Mouse (Mus musculus) c-Kit-positive CD71-positive TER-119-negative erythroid progenitor cells, embryonic 14.5 days (primary cell): ENCODE measurements around the gene Fmo2.

Source experiments
- DNase-seq: peaks from one replicate; pipeline ENCODE4 v3.0.0-alpha.2; 2013; ENCODE audit warnings: low read depth

Gene Fmo2

GRCm38 (mm10) chr1:162891980-162892451 lies 6.5 kb downstream of the Fmo2 start:
- no peak for DNase-seq

DNA sequence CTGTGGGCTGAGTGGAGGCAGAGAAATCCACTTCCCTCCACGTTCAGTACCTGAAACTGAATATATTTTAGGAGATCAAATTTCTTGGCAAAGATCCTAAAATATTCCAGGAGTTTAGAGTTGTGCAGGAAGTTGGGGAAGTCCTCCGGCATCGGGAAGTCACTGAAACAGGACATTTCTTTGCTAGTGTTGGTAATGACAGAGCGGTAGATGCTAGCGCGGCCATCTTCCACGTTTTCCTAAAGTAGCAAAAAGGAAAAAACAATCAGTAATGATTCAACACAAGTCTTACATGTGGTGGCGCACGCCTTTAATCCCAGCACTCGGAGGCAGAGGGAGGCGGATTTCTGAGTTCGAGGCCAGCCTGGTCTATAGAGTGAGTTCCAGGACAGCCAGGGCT lies 9.9 kb downstream of the Fmo2 start:
- no peak for DNase-seq

- no peak for DNase-seq
Observed at GRCm38 (mm10) chr1:162887644-162888043, 10.9 kb downstream of the Fmo2 start.

DNA sequence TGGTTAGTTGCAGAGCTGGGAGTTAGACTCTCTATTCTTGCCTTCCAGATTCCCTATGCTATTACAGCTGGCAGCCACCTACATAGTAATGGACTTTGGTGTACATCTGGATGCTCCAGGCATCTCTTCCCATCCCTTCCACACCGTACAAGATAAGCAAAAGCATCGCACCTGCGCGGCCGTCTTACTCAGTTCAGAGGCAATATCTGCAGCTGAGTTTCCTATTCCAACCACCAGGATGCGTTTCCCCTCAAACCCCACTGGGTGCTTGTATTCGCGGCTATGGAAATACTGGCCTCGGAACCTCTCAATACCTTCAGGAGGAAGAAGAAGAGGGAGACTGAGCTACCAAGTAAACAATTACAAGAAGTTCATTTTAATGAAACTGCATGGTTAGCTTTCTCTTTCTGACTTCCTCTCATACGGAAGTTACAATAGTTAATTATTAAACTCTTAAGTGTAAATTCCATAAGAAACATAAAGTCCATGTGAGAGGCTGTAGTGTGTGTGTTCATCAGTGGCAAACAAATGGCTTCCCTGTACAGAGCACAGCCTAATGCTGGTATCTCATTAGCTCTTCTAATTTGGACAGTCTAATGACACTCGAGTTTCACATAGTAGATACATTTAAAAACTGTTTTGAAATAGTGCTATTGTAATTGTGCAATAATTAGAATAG lies 12.2 kb downstream of the Fmo2 start:
- no peak for DNase-seq

DNA sequence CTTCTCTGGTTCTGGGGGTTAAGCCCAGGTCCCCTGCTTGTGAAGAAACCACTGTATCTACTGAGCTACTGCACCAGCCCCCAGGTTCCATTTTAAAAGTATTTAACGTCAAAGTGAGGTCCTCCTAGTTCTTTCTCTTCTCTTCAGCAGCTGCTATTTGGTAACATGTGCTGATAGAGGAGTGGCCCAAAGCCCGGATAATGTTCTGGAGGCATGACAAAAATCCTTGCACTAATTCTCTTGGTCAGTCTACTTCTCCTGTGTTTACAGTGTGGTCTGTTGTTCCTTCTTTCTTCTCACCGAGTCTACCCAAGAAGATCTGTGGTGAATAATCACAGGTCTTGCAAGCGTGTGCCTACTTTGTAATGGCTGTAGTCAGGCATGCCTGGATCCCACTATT lies 15.8 kb downstream of the Fmo2 start:
- no peak for DNase-seq

GRCm38 (mm10) chr1:162879595-162880369 lies 18.7 kb downstream of the Fmo2 start:
- DNase-seq: no peak

DNA sequence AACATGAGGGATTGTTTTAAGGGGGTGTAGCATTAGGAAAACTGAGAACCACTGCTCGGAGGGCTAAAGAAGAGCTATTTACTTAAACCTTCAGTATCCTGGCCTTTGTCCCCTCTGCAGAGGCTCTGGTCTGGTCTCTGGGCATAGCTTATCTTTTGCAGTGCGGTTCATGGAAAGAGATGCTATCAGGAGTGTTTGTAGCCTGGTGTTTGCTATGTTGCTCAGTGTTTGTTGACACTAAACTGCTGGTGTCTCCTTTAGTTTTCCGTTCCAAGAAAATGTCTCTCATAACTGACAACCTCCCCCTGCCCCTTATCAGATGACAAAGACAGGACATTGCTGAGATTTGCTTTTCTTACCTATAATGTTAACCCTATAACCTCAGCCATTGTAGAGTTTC lies 23.4 kb downstream of the Fmo2 start:
- DNase-seq: no peak

- no peak for DNase-seq
Observed at GRCm38 (mm10) chr1:162871701-162872311, 26.7 kb downstream of the Fmo2 start.

DNA sequence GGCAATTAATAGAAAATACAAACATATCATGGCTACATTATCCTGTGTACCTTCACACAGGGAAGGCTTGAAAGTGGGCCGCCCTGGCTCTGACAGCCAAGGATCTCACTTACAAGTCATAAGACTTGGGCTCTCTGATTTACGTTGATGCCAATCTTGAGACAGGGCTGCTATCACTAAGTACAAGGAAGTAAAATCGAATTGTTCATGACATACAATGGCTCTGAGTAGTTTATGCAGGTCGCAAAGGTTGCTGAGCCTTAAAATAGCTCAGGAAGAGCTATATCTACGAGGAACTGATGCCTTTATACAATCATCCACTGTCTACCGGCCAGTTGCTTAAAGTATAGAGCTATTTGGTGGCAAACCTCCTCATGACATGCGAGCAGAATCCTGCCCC lies 27.5 kb downstream of the Fmo2 start:
- no peak for DNase-seq

GRCm38 (mm10) chr1:162867396-162867795 lies 31.1 kb downstream of the Fmo2 start:
- no peak for DNase-seq

DNA sequence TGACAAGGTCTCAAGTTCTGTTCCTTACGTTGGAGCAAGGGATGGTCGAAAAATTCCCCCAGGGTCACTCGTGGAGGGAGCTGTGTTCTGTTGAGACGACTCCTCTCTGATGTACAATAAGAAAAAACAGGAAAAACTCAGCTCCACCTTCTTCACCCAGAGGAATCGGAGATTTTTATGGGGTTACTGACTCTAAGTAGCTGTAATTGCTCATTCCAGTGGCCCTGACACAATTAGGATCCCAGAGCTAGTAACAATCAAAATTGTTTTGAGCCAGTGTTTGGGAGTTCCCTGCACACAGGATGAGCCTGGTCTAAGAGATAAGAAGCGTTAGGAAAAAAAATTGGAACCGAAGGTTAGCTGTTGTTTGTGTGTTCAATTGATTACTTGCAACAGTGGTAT lies 32.2 kb downstream of the Fmo2 start, which contains the start of gene Fmo1:
TSS of gene Fmo1 (minus strand) at position 331 of the 402 bp plus-strand sequence.
- no peak for DNase-seq

DNA sequence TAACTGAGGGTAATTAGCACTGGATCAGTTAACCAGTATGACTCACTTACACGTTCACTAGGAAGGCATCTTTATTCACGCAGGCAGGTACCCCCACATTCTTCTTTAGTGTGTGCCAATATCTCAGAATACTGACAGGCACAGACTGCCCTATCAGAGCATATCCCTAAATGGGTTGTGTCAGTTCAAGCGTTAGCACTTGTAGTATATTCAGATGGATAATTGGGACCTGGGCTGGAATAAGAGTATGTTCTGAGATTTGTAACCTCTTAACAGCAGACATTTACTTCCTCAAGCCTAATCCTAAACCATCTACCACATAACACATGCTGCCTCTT lies 33.1 kb downstream of the Fmo2 start:
- DNase-seq: no peak

DNA sequence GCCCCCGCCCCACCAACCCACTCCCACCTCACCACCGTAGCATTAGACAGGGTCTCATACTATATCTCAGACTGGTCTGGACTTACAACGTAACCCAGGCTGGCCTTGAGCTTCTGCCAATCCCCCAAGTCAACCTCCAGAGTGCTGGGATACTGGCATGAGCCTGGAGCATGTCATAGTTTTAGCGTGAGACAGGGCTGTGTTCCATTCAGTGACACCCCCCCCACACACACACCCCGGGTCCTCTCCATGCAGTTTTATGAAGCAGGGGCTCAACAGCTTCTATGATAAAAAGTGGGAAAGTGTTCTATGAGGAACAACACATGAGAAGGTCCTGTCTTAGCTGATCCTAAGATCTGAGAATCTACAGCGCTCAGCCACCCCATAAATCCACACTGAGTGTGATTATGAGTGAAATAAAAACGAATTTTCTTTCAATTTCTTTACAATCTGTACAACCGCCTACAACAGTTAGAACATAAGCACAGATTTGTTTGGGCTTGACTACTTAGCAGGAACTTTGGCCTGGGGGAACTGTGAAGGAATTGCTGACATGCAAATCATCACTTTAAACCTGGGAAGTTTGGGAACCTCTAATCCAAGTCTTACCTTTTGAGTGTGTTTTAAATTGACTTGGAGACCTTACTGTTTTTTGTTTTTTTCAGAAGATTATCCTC lies 33.6 kb downstream of the Fmo2 start:
- DNase-seq: no peak

DNA sequence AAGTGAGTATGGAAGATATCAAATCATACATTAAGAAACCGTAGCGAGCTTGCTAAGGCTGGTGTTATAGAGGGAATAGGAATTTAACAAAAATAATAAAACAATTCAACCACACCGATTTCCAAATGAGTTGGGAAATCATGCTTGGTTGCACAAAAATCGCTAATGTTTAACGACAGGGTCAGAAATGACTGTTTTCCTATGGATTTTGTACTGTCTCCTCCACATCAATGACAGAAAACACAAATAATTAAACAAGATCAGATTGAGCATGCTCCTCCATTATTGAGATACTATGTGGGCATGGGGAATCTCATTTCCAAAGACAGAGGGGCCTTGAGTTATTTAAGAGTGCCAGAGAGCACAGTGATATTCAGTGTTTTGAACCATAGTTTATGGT lies 34.2 kb downstream of the Fmo2 start:
- DNase-seq: no peak

GRCm38 (mm10) chr1:162863579-162863978 lies 34.9 kb downstream of the Fmo2 start:
- no peak for DNase-seq

DNA sequence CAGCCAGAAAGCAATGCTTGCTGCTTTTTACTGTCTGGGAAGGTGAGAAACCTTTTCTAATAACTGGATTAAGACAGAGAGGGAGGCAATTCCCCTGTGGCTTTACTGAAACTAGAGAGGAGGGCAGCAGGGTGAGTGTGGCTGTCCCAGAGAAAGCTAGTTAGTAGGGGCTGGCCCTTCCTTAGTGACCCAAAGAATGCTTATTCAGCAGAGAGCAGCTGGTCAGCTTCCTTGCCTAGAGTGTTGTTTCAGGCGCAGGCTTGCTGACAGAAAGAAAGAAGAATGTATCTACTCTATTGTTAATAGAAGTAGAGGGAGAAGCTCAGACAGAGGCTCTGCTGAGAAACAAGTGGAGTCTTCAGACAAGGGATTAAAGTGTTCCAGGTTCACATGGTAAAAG lies 36.2 kb downstream of the Fmo2 start:
- no peak for DNase-seq

GRCm38 (mm10) chr1:162859996-162860605 lies 38.4 kb downstream of the Fmo2 start:
- DNase-seq: no peak

- DNase-seq: no peak
Observed at GRCm38 (mm10) chr1:162859545-162859976, 39.0 kb downstream of the Fmo2 start.

GRCm38 (mm10) chr1:162858748-162859130 lies 39.8 kb downstream of the Fmo2 start:
- no peak for DNase-seq

- DNase-seq: no peak
Observed at GRCm38 (mm10) chr1:162857766-162858747, 40.5 kb downstream of the Fmo2 start.
